Mouse (Mus musculus) hindbrain, embryonic 12.5 days (tissue): Measurements from ENCODE around the gene 1810062G17Rik. TPM values are rescaled to one million over a fixed set of nuclear protein-coding genes. Genes with fewer than 3 reads are reported as not detected.

Source experiments
- ATAC-seq: fragments of 200-750 bp; cut with Nextera tagmentation; 2 replicates; pipeline ENCODE4 v1.8.0; 2017; ENCODE audit warnings: moderate TSS enrichment; ENCODE audit not compliant: low FRiP score
- H3K27ac ChIP-seq: fragments of 300-500 bp; sonication (generic); 2 replicates; pipeline ENCODE4 v1.5.1; 2016; ENCODE audit warnings: mild to moderate bottlenecking
- H3K27me3 ChIP-seq: fragments of 300-500 bp; sonication (generic); 2 replicates; pipeline ENCODE4 v1.6.1; 2016; ENCODE audit warnings: mild to moderate bottlenecking
- H3K36me3 ChIP-seq: fragments of 300-500 bp; sonication (generic); 2 replicates; pipeline ENCODE4 v1.6.1; 2016; ENCODE audit warnings: mild to moderate bottlenecking
- H3K4me1 ChIP-seq: fragments of 300-500 bp; sonication (generic); 2 replicates; pipeline ENCODE4 v1.6.1; 2016
- H3K4me2 ChIP-seq: fragments of 300-500 bp; sonication (generic); replicated peaks from 2 replicates; pipeline ENCODE4 v1.6.1; 2016; ENCODE audit warnings: mild to moderate bottlenecking
- H3K4me3 ChIP-seq: fragments of 300-500 bp; sonication (generic); 2 replicates; pipeline ENCODE4 v1.5.1; 2016; ENCODE audit warnings: mild to moderate bottlenecking
- H3K9ac ChIP-seq: fragments of 300-500 bp; sonication (generic); 2 replicates; pipeline ENCODE4 v1.6.1; 2016; ENCODE audit warnings: mild to moderate bottlenecking, moderate library complexity
- H3K9me3 ChIP-seq: fragments of 300-500 bp; sonication (generic); replicated peaks from 2 replicates; pipeline ENCODE4 v1.6.1; 2016; ENCODE audit warnings: mild to moderate bottlenecking
- WGBS: fragments of 180-500 bp; shearing (Covaris S2); methylation state at CpG from one replicate; pipeline ENCODE4 v1.1.7; 2016; 5-methylcytosine and 5-hydroxymethylcytosine counted together
- polyA plus RNA-seq: library from polyadenylated mRNA; unstranded; fragments of >200 nt; fragmentation: Nextera tagmentation; extraction: Ambion mirVana; gene quantifications from 2 replicates; pipeline ENCODE4 v1.2.1, GENCODE M21; 2016

The 1810062G17Rik gene
- polyA plus RNA-seq, 1 experiment from 2014 or later = 0.56 TPM

DNA sequence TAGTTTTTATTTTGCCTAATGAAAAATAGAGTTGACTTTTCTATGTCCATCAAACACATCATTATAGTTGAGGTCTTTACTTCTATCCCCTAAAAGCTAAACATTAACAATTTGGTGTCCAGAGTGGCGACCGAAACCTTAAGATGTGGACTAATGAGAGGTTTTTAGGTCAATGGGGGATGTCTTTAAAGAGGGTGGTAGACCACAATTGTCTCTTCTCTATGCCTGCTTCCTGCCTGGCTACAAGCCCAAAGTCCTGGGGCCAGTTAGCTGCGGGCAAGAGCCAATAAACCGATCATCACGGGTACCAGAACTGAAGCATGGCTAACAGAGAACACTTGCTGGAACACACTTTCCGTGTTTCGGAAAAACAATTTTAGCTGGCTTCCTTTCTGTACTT lies 15.0 kb upstream of the 1810062G17Rik start:
- H3K4me2 ChIP-seq = no peak overlapping the region

DNA sequence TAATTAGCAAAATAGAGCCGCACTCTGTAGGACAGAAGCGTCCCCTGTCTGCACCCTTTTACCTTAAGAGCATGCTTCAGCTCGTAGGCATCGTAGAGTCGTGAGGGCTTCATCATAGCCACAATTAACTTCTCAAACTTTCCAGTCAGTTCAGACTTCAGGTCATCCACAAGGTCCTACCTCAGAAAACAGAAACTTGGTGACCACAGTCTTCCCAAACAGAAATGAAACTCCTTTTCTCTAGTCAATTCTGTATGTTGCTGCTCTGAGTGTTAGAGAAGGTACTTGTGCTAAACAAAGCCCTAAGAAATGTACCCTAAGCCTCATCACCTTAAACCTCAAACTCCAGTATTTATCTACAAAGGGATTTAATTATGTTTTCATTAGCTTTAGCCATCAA lies 13.9 kb upstream of the 1810062G17Rik start:
- ATAC-seq = no peak
- no peak overlapping the region for H3K4me2 ChIP-seq
- no peak overlapping the region for H3K27ac ChIP-seq
- H3K4me1 ChIP-seq = no peaks in the 10 kb centered on the region
- no peak overlapping the region for H3K4me3 ChIP-seq
- no peaks in the 10 kb centered on the region for H3K9me3 ChIP-seq
- 89% methylated on average over 5 of the region's 5 CpGs for WGBS
- H3K27me3 ChIP-seq = no peaks in the 10 kb centered on the region
- H3K36me3 ChIP-seq = no peaks in the 10 kb centered on the region
- H3K9ac ChIP-seq = no peak overlapping the region

More for the DNA sequence above, 15.0 kb upstream of the 1810062G17Rik start:
- no peak overlapping the region for H3K27ac ChIP-seq
- 0 out of 2 replicates have a peak, but pooled peaks cover 2% of the 10 kb centered on the region for H3K36me3 ChIP-seq
- no peak overlapping the region for H3K9ac ChIP-seq
- no peak for ATAC-seq
- no peaks in the 10 kb centered on the region for H3K9me3 ChIP-seq
- H3K4me1 ChIP-seq = no peaks in the 10 kb centered on the region
- 93% methylated on average over 7 of the region's 7 CpGs for WGBS
- H3K4me3 ChIP-seq = no peak overlapping the region
- no peaks in the 10 kb centered on the region for H3K27me3 ChIP-seq

GRCm38 (mm10) chr3:36462348-36462747 lies 13.4 kb upstream of the 1810062G17Rik start:
- Histone ChIP-seq H3K27ac (no peak overlapping the region), H3K4me2 (no peak overlapping the region), H3K9ac (no peak overlapping the region), H3K36me3 (no peaks in the 10 kb centered on the region), H3K4me3 (no peak overlapping the region), H3K27me3 (no peaks in the 10 kb centered on the region), H3K9me3 (no peaks in the 10 kb centered on the region), H3K4me1 (no peaks in the 10 kb centered on the region)
- WGBS = 52% methylated on average over 1 of the region's 1 CpGs
- no peak for ATAC-seq

- Histone ChIP-seq H3K27me3 (no peaks in the 10 kb centered on the region), H3K27ac (no peak overlapping the region), H3K9ac (no peak overlapping the region), H3K4me1 (0 out of 2 replicates have a peak, but pooled peaks cover 2% of the 10 kb centered on the region), H3K4me2 (no peak overlapping the region), H3K4me3 (no peak overlapping the region), H3K9me3 (no peaks in the 10 kb centered on the region), H3K36me3 (no peaks in the 10 kb centered on the region)
- 67% methylated on average over 7 of the region's 7 CpGs for WGBS
- ATAC-seq = no peak
These were observed 10.2 kb upstream of the 1810062G17Rik start for GRCm38 (mm10) chr3:36465538-36465937.

- Histone ChIP-seq H3K36me3 (no peaks in the 10 kb centered on the region), H3K27me3 (no peaks in the 10 kb centered on the region), H3K9ac (no peak overlapping the region), H3K27ac (no peak overlapping the region), H3K4me3 (no peak overlapping the region), H3K4me1 (0 out of 2 replicates have a peak, but pooled peaks cover 2% of the 10 kb centered on the region), H3K9me3 (no peaks in the 10 kb centered on the region), H3K4me2 (no peak overlapping the region)
- 94% methylated on average over 7 of the region's 7 CpGs for WGBS
- no peak for ATAC-seq
These were observed 8.1 kb upstream of the 1810062G17Rik start for GRCm38 (mm10) chr3:36467632-36468031.

DNA sequence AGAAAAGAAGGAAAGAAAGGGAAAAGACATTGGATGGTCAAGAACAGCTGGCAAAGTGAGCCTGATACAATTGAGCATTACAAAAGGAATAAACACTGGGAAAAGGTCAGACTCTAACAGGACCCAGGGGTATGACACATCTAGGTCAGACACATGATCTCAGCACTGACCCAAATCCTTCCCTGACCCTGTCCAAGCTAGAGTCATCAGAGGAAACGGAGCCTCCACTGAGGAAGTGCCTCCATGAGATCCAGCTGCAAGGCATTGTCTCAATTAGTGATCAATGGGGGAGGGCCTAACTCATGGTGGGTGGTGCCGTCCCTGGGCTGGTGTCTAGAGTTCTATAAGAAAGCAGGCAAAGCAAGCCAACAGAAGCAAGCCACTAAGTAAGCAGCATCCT lies 6.9 kb upstream of the 1810062G17Rik start:
- Histone ChIP-seq H3K27ac (no peak overlapping the region), H3K4me1 (0 out of 2 replicates have a peak, but pooled peaks cover 2% of the 10 kb centered on the region), H3K4me2 (no peak overlapping the region), H3K36me3 (no peaks in the 10 kb centered on the region), H3K9me3 (no peaks in the 10 kb centered on the region), H3K27me3 (no peaks in the 10 kb centered on the region), H3K4me3 (no peak overlapping the region), H3K9ac (no peak overlapping the region)
- no peak for ATAC-seq
- 63% methylated on average over 2 of the region's 2 CpGs for WGBS

- H3K9me3 ChIP-seq = no peaks in the 10 kb centered on the region
- WGBS = 75% methylated on average over 4 of the region's 4 CpGs
- no peaks in the 10 kb centered on the region for H3K27me3 ChIP-seq
- no peak overlapping the region for H3K4me2 ChIP-seq
- H3K4me3 ChIP-seq = no peak overlapping the region
- no peak overlapping the region for H3K9ac ChIP-seq
- peaks cover 9% of the 10 kb centered on the region for H3K4me1 ChIP-seq
- H3K27ac ChIP-seq = no peak overlapping the region
- no peaks in the 10 kb centered on the region for H3K36me3 ChIP-seq
- no peak for ATAC-seq
These were observed 3.9 kb upstream of the 1810062G17Rik start for GRCm38 (mm10) chr3:36471856-36472255.

DNA sequence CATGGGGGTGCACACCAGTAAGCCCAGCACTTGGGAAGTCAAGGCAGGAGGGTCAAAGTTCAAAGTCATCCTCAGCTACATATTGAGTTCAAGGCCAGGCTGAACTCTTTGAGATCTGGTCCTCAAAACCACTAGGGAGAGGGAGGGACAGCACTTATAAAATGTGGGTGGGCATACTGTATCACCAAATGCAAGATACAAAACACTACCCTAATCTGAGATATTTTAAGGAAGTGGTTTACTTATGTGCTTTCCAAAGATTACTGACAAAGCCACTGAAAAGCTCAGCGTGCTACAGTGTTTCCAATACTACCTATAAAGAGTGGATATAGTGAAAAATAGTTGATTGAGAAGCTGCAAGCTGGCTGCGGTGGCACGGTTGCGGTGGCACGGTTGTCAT lies 2.5 kb upstream of the 1810062G17Rik start:
- no peak overlapping the region for H3K27ac ChIP-seq
- WGBS = 99% methylated on average over 5 of the region's 5 CpGs

GRCm38 (mm10) chr3:36474421-36474820 lies 1.3 kb upstream of the 1810062G17Rik start:
- no peak for ATAC-seq
- H3K4me1 ChIP-seq = peaks cover 9% of the 10 kb centered on the region
- no peak overlapping the region for H3K4me3 ChIP-seq
- H3K9me3 ChIP-seq = no peaks in the 10 kb centered on the region
- H3K9ac ChIP-seq = no peak overlapping the region
- no peaks in the 10 kb centered on the region for H3K36me3 ChIP-seq
- peak overlapping the region; percentile 90; the same call in 1 of the 2 replicates for H3K4me2 ChIP-seq
- H3K27ac ChIP-seq = no peak overlapping the region
- WGBS = 81% methylated on average over 5 of the region's 5 CpGs
- no peaks in the 10 kb centered on the region for H3K27me3 ChIP-seq

More for the DNA sequence above, 2.5 kb upstream of the 1810062G17Rik start:
- Histone ChIP-seq H3K4me3 (no peak overlapping the region), H3K9me3 (no peaks in the 10 kb centered on the region), H3K9ac (no peak overlapping the region), H3K4me2 (no peak overlapping the region), H3K4me1 (peaks cover 9% of the 10 kb centered on the region), H3K36me3 (no peaks in the 10 kb centered on the region), H3K27me3 (no peaks in the 10 kb centered on the region)
- ATAC-seq = no peak

DNA sequence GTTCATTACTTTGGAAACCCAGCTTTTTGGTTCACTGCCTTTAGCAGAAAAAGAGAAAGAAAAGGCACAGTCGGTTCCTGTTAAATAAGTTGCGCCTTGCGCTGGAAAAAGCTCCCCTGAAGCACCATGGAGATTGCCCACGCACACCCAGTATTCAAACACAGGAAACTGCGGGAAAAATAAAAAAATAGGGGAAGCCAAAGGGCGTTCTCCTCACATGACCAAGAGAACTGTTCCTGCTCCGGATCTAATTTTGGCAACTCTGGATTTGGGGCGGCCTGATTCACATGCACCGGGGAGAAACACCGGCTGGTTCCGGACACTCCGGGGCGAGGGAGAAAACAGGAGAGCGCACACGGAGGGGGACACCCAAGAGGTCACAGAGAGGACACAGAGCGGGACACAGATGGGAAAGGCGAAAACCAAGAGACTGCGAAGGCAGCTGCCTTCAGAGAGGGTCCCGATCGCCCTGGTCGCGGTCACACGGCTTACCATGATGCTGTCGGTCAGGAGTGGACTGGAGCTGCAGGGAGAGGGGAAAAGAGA lies 726 bp upstream of the 1810062G17Rik start:
- Histone ChIP-seq H3K27me3 (no peaks in the 10 kb centered on the region), H3K4me3 (peak overlapping the region; percentile 58), H3K4me1 (peaks cover 9% of the 10 kb centered on the region), H3K9ac (peak overlapping the region; percentile 63), H3K27ac (peak overlapping the region; percentile 26; the same call in 1 of the 2 replicates), H3K4me2 (peak overlapping the region; percentile 90), H3K36me3 (no peaks in the 10 kb centered on the region), H3K9me3 (no peaks in the 10 kb centered on the region)
- 2% methylated on average over 24 of the region's 24 CpGs for WGBS
- no peak for ATAC-seq

DNA sequence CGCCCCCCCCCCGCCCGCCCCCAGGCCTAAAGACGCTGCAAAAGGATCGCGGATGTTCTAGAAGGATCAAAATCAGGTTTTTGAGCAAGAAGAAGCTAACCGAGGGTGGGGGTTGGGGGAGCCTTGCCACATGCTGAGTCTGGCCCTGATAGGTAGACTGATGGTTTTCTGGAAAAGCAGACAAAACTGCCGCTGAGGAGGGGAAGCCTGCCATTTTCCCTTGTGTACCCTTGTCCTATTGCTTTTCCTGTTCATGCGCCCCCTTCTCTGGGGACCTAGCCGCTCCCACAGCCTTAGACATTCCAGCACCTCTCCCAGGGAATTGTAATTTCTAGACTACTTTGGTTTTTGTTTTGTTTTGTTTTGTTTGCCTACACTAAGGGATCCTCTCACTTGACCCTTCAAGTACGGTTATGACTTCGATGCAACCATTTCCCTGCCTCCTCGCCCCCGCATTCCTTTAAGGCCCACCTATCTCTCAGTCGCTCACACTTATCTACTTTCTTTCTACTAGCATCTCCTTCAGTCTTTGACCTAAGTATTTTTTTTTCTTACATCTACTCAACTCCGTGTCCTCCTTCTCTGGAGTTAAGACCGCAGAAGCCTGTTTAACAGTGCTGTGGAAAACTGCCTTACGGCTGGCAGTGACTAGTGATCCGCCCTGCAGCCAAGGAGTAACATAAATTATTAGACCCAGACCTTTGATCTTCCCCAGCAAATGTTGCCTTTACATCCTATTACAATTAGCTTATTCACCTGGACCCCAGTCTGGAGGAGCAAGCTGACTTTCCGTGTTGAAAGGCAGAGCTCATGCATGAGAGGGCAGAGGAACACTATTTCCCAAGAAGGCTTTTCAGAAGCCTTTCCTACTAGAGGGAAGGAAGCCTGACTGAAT lies 771 bp downstream of the 1810062G17Rik start:
- no peak for ATAC-seq
- no peaks in the 10 kb centered on the region for H3K27me3 ChIP-seq
- no peaks in the 10 kb centered on the region for H3K36me3 ChIP-seq
- H3K4me3 ChIP-seq = peak overlapping the region; percentile 58
- H3K4me2 ChIP-seq = peak overlapping the region; percentile 90
- H3K27ac ChIP-seq = no peak overlapping the region
- H3K4me1 ChIP-seq = peaks cover 7% of the 10 kb centered on the region
- peak overlapping the region; percentile 63 for H3K9ac ChIP-seq
- WGBS = 39% methylated on average over 20 of the region's 20 CpGs
- no peaks in the 10 kb centered on the region for H3K9me3 ChIP-seq

DNA sequence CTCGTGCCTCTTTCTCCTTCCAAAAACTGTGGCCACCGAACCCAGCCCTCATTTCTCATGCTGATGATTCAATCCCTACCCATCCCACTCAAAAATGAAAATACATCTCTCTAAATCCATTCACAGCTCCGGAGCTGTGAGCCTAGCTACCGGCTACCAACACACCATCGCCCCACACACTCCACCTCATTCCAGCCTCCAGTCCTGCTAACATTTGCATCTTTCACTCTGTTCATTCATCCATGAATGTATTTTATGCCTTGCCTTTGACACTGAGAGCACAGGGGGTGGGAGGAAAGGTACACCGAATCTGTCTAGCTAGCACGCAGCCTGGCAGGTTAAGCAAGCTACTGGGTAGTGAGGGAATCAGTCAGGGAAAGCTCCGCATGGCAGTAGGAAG lies 3.0 kb downstream of the 1810062G17Rik start:
- H3K27me3 ChIP-seq = no peaks in the 10 kb centered on the region
- no peak for ATAC-seq
- no peak overlapping the region for H3K27ac ChIP-seq
- H3K36me3 ChIP-seq = no peaks in the 10 kb centered on the region
- 77% methylated on average over 8 of the region's 8 CpGs for WGBS
- no peak overlapping the region for H3K4me3 ChIP-seq
- no peak overlapping the region for H3K4me2 ChIP-seq
- H3K9me3 ChIP-seq = no peaks in the 10 kb centered on the region
- peaks cover 11% of the 10 kb centered on the region for H3K4me1 ChIP-seq
- H3K9ac ChIP-seq = no peak overlapping the region
